Mouse (Mus musculus) ovary, adult 18-20 months (tissue): ENCODE data around the gene Tmem104.

Experiments
- DNase-seq: peaks from one replicate; pipeline ENCODE4 v3.0.0; 2022; ENCODE audit warnings: low spot score, mixed read lengths

Tmem104 gene

DNA sequence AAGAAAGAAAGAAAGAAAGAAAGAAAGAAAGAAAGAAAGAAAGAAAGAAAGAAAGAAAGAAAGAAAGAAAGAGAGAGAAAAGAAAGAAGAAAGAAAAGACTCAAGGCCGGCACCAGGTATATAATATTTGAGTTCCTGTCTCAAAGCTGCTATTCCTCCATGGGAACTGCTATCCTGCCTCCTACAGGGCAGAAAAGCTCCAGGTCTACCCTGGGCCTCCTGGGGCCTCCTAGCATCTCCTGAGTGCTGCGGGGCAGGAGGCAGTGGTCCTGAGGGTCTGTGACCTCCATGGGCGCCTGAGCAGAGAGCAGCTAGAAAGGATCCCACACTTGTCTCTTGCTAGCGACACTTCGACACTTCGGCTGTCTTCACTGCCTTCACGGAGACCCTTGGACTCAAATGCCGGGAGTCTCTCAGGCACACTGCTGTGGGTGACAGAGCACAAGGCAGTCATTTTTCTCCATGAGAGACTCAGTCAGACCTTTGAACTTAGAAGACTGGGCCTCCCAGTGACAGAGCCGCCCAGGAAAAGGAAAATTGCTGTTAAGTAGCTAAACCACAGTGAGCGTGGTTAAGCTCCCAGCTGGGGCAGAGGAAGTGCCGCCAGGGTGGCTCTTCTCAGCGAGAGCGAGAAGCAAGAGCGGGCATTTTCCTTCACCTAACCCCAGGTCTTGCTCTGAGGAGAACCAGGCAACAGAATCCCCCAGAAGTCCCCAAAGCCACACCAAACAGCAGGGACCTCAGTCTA is 44.1 kb downstream of the Tmem104 start:
- DNase-seq: no peak

DNA sequence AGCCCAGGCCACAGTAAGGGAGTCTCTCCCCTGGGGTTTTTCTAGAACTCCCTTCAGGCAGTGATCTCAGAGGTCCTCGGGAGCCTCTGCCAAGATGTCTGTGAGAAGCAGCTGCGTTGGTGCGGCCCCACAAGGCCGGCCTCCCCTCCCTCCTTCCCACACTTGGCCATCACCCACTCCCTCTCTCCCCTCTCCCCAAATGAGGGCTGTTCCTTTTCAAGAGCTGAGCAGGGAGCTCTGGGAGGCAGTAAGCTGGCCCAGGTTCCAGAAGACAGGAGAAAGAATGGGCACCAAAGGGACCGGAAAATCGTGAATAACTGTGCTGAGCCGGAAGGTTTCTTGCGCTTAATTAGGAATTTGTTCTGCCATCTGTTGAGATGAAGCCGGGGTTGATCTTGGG is 44.6 kb downstream of the Tmem104 start:
- no peak for DNase-seq

DNA sequence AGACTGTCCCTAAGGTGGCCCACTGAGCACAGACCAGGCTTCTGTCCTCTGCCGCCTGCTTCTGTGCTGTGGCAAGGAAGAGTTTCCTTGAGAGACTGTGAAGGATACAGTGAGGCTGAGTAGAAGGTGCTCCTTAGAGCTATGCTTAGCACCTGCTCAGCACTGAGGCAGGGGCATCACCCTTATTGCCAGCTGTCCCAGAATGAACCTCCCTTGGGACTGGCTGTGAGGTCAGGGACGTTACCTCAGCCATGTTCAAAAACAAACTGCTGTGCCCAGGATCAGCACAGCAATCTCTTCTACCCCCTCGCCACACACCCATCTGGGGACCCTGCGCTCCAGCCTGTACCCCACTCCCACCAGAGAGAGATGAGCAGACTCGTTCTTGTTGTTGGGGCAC is 45.6 kb downstream of the Tmem104 start:
- DNase-seq: no peak

DNA sequence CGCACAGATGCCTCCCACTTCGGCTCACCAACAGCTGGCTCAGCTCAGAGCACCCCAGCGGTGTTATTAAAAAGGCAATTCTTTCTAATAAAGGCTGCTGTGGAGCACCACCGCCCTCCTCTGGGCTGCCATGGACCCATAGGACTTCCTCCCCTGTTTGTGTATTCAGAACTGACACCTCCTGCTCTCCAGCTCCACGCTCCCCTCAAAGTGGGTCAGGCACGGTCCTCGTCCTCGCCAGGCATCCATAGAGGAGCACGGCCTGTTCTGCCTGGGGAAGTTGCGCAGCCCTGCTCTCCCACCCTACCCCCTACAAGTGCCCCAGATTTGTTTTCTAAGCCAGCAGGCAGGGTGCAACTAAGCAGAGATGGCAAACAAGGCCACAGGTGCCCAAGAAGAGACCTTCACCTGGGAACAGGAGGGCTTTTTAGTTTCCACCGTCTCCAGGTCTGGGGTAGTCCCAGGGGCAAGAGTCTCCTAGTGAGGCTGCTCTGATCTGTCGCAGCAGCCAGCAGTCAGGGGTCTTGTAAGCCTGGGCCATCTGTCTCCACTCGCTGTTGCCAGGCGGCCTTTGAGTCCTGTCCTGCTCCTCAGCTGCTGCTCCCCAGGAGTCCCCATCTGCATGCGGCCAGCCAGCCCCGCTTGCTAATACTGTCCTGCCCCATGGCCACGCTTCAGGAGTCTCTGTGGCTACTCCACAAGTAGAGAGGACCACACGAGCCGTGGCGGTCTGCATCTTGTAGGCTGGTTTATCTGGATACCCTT is 46.4 kb downstream of the Tmem104 start:
- DNase-seq: no peak

DNA sequence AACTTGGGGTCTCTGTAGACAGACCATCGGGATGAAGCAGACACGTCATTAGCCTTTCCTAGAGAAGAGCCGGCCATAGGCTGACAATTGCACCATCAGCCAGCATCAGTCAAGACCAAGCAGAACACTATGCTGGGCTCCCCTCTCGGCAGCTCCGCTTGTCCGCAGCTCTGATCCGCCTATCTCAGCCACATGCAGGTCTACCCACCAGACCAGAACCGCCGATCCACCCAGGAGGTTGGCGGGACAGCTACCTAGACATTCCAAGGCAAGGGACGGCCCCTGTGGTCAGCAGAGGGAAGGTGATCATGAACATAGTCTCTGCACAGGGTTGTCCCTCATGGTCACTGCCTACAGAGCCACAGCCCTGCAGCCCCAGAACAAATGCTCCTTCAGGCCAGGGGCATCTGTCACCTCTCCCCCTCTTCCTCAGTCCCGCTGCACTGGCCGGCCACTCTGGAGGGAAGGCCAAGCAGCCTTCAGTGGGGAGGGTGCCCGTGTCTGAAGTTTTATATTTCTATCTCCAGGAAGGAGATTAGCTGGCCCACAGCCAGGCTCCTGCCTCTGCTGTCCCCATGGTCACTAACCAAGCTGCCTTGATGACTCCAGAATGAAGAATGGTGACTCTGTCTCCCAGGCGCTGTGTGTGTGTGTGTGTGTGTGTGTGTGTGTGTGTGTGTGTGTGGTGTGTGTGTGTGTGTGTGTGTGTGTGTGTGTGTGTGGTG is 47.2 kb downstream of the Tmem104 start:
- peak; percentile 46 for DNase-seq

- DNase-seq: no peak
Measured at GRCm38 (mm10) chr11:115236570-115236969, 49.3 kb downstream of the Tmem104 start.

- peak; percentile 36 for DNase-seq
Measured at GRCm38 (mm10) chr11:115241402-115241801, 54.1 kb downstream of the Tmem104 start.

DNA sequence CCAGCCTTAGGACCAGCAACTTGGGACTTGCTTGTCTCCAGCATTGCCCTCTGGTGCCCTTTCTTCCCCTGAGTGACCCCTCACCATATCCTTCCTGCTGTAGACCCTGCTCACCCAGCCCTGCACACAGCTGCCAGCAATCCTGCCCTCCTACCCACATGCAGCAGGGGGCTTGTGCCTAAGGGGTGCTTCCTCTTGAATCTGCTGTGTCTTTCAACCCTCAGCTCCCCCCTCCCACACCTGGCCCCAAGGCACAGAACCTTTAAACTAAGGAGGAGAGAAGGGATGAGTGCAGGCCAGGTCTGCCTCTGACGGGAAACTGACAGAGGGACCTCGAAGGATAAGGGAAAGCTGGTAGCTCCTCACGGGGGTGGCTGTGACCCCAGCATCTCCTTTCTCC is 55.5 kb downstream of the Tmem104 start:
- no peak for DNase-seq

GRCm38 (mm10) chr11:115243783-115244182 is 56.5 kb downstream of the Tmem104 start:
- no peak for DNase-seq

DNA sequence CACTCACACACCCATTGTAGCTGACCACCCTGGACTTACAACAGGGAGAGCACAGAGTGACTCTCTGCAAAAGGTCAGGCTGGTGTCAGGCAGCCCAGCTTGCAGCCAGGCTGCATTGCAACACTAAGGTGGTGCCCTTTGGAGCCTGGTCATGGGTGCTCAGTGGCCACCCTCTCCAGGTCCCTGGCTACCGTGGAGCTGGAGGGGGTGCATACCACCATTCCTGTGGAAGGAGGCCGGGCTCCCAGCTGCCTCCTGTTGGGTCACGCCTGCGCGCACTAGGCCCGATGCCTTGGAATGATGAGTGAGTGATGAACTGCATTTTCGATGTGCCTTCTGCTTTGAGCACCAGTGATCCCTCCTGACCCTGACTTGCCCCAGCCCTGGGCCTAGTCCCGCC is 57.6 kb downstream of the Tmem104 start:
- no peak for DNase-seq

- DNase-seq: no peak
Measured at GRCm38 (mm10) chr11:115246386-115246785, 59.1 kb downstream of the Tmem104 start.

DNA sequence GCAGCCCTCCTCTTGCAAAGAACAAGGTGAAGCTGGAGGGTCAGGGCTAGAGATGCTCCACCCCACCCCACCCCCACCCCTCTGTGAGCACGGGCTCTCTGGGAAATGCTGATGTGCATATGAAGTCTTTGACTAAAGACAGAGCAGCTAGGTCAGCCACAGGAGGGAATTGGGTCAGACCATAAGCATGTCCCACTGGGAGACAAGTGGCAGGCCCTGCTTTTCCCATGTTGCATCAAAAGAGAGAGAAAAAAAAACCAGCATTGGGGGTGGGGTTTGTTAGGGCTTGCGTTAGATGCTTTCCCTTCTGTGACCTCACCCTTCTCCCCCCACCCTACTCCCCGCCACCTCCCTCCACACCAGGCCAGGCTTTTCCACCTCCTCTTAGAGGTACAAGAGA is 60.0 kb downstream of the Tmem104 start:
- DNase-seq: no peak

DNA sequence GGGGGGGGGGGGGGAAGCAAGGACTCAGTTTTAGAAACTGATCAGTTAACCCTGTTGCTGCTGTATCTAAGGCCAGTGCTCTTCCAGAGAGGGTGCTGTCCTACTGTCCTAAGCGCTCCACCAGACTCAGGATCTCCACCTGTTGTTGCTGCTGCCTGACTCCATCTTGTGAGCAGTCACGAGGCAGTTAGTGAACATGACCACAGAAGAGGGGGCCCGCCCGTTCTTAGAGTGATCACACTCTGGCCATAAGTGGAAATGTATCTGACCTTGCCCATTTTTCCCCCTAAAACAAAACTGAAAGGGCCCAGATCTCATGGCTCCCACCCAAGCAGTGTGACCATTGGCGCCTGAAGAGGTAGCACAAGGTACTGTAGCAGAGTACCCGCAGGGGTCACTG is 60.7 kb downstream of the Tmem104 start:
- no peak for DNase-seq

DNA sequence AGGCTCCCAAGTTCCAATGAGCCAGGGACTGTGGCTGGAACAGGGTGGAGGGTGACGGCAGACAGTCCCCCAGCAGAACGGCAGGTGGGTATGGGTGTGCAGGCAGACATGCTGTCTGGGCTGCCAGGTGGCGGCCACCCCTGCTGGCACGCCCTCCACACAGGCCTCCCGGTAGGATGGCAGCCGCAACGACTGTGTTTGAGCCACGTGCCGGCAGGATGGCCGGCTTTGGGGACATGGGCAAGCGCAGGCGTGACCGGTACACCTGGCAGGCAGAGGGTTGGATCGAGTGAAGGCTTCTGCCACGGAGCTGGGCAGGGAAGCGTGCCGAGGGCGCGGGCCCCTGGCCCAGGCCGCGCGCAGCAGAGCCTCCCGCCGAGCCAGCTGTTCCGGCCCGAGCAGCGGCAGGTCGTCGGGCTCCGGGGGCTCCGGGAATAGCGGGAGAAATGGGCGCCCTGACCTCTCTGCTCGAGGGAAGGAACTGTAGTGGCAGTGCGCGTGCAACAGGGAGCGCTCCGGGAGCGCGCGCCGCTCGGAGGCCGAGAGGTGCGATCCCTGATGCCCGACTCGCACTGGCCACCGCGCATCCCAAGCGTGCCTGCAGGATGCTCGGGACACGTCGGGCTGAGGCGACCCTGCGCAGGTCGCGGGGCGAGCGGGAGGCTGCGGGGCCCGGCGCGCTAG is 62.6 kb downstream of the Tmem104 start:
- no peak for DNase-seq

- DNase-seq: no peak
Measured at GRCm38 (mm10) chr11:115250405-115251090, 63.3 kb downstream of the Tmem104 start.

DNA sequence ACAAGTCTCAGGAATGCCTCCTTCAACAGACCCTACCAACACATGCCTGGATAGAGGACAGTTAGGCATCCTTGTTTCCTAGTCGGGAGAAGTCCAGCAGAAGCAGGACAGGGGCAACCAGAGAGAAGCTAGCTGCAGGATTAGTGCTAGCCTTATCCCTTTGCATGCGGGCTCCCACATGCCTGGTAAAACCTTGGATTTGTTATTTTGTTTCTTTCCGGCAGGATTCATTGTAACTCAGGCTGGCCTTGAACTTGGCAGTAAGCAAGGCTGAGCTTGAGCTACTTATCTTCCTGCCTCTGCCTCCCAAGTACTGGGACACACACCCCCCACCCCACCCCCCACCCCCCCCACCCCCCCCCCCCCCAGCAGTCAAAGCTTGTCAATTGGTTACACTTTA is 64.0 kb downstream of the Tmem104 start:
- DNase-seq: no peak

- DNase-seq: no peak
Measured at GRCm38 (mm10) chr11:115257775-115258510, 70.7 kb downstream of the Tmem104 start.

- DNase-seq: no peak
Measured at GRCm38 (mm10) chr11:115259134-115259533, 71.8 kb downstream of the Tmem104 start.

DNA sequence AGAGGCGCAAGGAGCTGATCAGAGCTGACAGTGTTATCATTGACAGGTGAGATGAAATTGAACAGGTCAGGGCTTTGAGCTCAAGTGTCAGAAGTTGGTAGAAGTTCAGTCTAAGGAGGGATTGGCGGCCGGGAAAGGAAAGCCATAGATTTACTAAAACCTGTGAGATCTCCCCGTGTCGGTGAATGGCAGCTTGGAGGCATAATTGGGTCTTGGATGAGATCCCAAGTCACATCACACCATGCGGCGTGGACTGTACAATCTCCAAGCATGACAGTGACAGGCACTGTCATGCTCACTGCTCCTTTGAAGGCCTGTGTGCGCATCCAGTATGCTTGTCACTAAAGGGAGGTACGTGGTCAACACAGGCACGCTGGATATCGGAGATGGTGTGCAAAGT is 75.7 kb downstream of the Tmem104 start:
- no peak for DNase-seq

DNA sequence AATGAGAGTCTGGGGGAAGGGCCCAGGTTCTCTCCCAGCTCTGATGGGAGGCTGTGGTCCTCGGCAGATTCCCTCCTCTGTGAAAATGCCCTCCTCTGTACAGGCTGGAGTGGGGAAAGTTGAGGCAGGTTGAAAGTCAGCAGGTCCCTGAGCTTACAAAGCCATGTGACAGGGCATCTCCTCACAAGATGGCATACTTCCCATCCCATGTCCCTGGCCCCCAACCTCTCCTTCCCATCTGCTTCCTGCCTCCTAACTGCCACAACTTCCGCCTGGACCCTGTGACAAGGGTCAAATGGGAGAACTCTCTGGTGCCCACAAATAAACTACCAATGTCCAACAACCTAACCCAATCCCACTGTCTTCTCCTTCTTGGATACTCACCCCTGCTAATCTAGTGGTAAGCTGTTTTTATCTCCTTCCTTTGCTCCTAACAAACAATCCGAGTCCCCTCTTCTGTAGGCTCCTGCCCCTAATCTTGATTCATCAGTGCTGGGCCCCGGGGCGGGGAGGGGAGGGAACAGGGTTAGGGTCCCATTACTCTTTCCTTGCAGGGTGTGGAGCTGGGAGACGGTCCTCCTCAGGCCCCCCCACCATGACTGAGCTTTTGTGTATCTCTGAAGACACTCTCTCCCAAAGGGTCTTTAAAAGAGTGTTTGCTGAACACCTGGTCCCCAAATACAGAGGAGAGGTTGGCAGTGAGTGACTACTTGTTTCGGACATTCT is 77.0 kb downstream of the Tmem104 start:
- DNase-seq: no peak
